Mouse (Mus musculus) granulocyte monocyte progenitor cell, adult 5-6 weeks (primary cell): ENCODE measurements at regions not wholly inside any gene's neighbourhood (a gene's known extent, or its start where the extent isn't known, plus 50 kb on each side); places are given as distances from the start of the nearest gene placed in this dataset.

Experiments used
- ATAC-seq: replicated peaks from 2 replicates; pipeline ENCODE4 v1.8.0; 2016; ENCODE audit warnings: mild to moderate bottlenecking, moderate TSS enrichment, inconsistent platforms; ENCODE audit not compliant: poor library complexity, severe bottlenecking

DNA sequence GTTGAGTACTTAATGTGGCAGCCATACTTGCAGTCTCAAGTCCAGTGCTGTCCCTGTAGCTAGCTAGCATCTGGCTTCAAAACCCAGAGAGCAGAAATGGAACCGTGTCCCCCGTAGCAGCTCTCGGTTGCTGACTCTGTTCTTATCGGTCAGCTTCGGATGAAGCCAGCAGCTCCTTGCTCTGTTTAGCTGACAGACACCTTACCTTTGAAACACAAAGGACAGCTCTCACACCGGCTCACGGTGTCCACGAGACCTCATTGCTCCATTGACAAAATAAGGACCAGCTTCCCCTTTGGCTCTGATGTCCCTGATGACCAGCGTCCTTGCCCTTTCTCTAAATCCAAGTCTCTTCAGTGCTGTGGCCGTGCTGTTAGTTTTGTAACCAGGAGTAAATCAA lies 435.3 kb upstream of the Kif2a start:
- no peak for ATAC-seq

DNA sequence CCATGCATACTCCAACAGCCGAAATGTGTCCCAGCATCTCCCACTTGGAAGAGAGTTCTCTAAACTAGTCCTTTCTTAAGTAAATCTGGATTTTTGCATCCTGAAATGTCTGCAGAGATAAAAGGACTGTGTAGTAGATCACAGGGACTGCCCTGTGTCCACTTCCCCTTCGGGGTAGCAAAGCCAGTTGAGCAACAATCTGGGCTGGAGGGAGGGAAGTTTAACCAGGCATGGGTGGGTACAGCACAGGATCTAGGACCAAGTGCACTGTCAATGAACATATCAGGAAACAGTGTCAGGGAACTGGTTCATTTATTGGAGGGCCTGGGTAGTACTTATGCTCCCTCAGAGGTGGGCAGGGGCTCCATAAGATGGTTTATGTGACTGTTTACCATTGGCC lies 434.5 kb upstream of the Kif2a start:
- peak; percentile 95 for ATAC-seq

GRCm38 (mm10) chr13:107449598-107450179 lies 427.8 kb upstream of the Kif2a start:
- ATAC-seq: peak; percentile 86

DNA sequence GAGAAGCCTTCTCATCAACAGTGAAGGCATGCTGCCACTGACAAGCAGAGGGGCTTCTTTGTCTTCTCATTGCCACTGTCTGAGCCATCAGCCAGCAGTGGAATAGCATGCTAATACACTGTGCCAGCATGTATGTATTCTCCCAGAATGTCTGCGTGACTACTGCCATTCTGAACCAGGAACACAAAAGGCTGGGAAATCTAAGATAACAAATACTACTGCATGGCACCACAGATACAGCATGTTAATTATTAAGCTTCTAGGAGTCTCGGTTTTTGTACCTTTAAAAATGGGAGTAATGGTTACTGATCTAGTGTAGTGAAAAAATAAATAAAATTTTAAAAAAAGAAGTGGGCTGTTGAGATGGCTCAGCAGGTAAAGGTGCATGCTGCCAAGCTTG lies 425.9 kb upstream of the Kif2a start:
- no peak for ATAC-seq

GRCm38 (mm10) chr13:107419363-107420155 lies 397.6 kb upstream of the Kif2a start:
- no peak for ATAC-seq

DNA sequence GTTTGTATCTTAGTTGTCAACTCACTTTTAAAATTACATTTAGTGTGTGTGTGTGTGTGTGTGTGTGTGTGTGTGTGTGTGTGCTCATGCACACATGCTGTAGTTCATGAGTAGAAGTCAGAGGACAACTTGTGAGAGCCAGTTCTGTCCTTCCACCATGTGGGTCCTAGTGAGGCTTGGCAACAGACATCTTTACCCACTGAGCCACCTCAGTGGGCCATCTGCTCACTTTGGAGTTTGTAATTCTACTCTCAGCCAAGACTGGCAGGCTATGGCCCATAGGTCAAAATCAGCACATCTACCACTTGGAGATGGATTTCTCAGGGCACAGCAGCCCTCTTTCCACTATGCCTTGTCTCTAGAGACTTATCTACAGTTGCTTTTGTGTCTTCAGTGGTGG lies 388.3 kb upstream of the Kif2a start:
- ATAC-seq: no peak

GRCm38 (mm10) chr13:107407674-107408026 lies 385.7 kb upstream of the Kif2a start:
- no peak for ATAC-seq

GRCm38 (mm10) chr13:107406977-107407673 lies 385.2 kb upstream of the Kif2a start:
- ATAC-seq: no peak

DNA sequence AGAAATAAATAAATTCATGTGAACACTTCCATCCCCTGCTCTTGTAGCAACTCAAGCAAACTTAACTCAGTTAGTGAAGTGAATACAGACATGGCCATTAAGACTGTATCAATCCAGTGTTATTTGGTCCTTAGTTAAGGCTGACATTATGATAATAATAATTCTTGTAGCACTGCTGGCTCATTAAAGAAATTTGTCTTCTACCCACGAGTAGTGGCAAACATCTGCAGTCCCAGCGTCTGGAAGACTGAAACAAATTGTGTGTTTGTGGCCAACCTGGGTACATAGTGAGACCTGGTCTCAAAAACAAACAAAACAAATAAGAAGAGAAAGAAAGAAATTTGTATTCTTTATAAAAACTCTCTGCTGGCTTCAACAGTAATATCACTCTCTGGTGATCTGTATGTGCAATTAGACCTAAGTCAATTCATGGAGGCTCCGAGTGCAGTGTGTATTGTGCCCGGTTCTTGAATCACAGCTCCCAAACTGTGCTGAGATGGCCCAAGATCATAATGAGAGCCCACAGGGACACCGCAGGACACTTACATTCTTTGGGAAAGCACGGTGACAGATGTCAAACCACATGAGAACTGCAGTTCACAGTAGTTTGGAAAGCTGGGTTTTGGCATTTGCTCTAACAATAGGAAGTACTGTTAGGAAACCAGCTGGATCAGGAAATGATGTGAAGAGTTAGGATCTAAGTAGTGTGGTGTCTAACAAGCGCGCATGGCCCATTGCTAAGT lies 376.9 kb upstream of the Kif2a start:
- no peak for ATAC-seq

DNA sequence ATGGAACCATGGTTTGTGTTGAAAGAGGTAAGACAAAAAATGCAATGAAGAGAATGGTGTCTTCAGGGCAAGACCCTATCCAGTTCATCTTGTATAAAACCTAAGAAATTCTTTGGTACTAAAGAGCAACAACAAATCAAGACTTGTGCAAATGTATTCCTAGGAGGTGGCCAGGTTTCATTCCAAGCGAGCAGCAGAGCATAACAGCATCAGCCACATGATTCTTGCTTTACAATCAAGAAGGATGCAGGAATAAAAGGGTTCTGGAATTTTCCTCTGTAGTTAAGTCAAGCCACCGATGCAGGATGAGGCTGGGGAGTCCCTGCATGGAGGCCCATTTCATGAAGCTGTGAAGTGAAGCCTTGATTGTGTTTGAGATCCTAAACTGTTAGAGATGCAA lies 374.1 kb upstream of the Kif2a start:
- no peak for ATAC-seq

DNA sequence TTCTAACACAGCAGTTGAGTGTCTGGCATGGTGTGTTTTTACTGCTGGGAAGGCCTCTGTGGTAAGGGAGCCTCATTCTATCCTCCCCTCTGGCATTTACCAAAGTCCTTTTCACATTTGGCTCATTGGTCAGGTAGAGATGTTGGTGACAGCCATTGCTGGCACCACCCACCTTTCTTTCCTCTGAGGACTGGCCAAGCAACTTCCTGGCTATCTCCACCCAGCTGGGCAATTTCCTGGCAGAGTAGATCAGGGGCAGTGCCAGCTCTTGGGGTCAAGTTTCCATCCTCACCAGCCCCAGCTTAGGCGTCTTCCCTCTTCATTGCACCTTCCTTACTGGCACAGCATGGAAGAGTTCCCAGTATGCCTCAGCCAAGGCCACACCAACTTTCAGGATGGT lies 372.5 kb upstream of the Kif2a start:
- ATAC-seq: no peak

- ATAC-seq: peak; percentile 35
These were observed 367.7 kb upstream of the Kif2a start for GRCm38 (mm10) chr13:107389535-107390150.

DNA sequence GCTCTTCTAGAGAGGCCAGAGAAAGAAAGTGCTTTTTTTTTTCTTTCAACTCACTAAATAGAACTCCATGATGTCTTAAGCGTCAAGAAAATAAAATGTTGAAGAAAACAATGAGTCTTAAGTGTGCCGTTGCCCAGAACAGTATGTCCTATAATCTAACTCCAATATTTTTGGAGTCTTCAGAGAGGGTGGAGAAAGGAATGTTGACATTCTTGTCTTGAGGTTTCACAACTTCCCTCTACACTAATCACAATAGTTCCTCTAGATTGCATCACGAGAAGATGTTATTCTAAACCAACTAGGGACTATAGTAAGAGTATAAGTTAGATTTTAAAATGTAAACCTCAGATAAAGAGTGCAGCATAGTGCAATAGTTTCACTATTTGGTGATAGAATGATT lies 367.1 kb upstream of the Kif2a start:
- peak; percentile 77 for ATAC-seq

GRCm38 (mm10) chr13:107378076-107378475 lies 356.1 kb upstream of the Kif2a start:
- ATAC-seq: no peak

- no peak for ATAC-seq
These were observed 350.7 kb upstream of the Kif2a start for GRCm38 (mm10) chr13:107372666-107373065.

DNA sequence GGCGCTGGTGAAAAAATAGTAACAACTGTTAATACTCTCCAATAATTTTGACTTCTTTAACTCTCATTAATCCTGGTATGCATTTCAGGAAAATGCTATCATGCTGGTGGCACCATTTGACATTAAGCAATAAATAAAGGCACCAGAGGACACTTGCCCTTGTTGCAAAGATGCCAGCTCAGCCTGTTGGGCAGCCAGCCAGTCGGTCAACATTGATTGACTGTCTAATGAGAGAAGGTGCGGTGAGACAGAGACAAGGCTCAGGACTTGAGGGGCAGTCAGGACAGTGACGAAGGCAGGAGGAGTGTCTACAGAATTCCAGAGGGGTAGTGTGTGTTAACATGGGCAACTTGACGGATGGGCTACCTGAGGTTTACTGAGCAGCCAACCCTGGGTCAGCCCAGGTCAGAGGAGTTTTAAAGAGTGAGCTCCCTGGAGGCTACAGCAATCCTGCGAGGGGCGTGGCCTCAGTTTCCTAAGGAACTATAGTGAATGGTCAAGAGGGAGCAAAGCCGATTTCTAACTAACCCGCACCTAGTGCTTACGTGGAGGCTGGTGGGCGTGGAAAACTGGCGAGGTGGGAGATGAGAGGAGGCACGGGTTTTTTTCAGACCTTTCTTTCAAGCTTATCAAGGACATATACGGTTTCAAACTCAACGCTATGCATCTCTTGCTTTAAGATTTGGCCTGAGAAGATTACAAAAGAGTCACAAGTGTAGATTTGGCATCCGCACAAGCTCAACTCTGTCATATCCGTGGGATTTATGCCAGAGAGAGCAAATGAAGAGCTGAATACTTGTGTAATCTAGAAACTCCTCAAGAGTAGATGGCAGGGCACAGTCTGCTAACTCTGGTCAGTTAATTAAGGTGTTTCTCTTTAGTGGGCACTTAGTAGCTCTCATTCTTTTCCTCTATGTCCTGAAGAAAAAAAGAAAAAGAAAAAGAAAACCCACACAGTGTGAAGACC lies 350.0 kb upstream of the Kif2a start:
- no peak for ATAC-seq

- no peak for ATAC-seq
These were observed 345.7 kb upstream of the Kif2a start for GRCm38 (mm10) chr13:107367639-107368038.

DNA sequence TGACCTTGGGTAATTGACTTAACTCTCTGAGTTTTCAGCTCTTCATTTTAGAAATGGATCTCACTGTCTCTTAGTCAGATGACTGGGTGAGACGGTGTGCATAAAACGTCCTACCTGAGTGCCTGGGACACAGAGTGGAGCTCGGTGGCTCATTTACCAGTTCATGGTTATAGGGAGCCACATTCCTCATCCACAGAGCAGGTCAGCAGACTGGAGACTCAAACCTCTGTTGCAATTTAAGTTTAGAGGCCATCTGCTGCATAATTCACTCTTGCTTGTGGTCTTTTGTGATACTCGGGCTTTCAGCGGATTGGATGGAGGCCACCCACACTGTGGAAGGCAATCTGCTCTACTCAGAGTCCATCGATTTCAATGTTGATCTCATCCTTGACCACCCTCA lies 343.8 kb upstream of the Kif2a start:
- ATAC-seq: no peak

- ATAC-seq: no peak
These were observed 343.3 kb upstream of the Kif2a start for GRCm38 (mm10) chr13:107365241-107365640.
